Mouse (Mus musculus) gastrocnemius, postnatal 10 days (tissue): Measurements from ENCODE around the gene Zfp316. TPM values are rescaled to one million over a fixed set of nuclear protein-coding genes. Genes with fewer than 3 reads are reported as not detected.

Experiments
- DNase-seq: peaks from one replicate; pipeline ENCODE4 v3.0.0; 2021; ENCODE audit warnings: mixed read lengths
- long read RNA-seq, 2 experiments: library from polyadenylated mRNA; stranded (forward); transcript quantifications; one replicate each; pipeline ENCODE4 v2.0.0; 2021
- total RNA-seq, 2 experiments: library from RNA; stranded (reverse); gene quantifications; 2 replicates each; pipeline ENCODE4 v1.2.3; 2021

Zfp316 gene
- total RNA-seq = 1 to 10 TPM; 4.4 to 4.5 TPM
- long read RNA-seq, experiment 1, full-length matches to known transcripts = 1 of 1 reads
- long read RNA-seq, experiment 1, partial matches to known transcripts = 0 of 1 reads
- long read RNA-seq, experiment 1, other reads (novel, unspliced or antisense) = 0 of 1 reads
- long read RNA-seq, experiment 2 = 0 reads

DNA sequence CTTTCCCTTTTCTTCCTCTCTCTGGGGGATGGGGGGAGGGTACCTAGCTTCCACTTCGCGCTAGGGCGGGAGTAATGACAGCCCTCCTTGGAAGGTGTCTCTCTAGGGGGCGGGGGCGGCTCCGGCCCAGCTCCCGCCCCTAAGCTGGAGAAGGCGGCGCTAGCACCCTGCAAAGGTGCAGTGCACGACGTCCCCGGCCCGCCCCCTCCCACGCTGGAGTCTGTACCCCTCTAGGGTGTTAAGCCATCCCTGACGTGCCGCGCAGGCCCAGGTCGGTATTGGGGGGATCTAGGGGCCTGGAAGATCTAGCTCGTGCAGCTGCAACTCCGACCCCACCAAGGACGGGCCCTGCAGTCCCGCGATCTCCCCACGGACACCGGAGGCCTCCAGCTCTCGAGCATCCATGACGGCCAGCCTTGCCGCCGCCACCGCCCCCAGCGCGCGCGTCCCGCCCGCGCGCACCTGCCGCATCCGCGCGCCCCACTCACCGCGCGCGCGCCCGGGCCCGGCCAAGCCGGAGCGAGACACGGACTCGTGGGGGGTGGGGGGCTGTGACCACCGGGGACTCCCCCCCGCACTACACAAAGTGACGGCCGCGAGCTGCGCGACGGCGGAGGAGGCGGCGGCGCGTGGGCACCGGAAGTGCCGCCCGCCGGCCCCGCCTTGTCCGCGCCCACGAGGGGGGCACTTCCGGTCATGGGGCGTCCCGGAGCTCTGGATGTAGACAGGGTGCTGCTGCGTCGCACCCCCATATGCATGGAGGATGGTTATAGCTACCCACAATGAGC lies at the start of gene Zfp316:
Gene Zfp316 (minus strand): TSS at position 660 of the 788 bp plus-strand sequence.
- peak; percentile 73 for DNase-seq

DNA sequence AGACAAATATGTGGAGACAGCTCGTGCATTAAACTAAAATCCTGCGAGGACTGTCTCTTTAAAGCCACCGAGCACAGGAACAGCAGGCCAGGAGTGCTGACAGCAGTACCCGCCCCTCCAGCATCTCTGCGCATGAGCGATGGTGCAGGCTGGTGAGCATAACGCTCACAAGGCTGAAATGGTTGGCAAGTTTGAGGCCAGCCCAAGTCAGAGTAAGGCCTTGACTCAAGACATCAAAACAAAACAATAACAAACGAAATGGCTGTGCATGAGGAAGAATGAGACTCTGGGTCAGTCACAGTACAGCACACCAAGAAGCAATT lies 47.4 kb upstream of the Zfp316 start:
- no peak for DNase-seq

DNA sequence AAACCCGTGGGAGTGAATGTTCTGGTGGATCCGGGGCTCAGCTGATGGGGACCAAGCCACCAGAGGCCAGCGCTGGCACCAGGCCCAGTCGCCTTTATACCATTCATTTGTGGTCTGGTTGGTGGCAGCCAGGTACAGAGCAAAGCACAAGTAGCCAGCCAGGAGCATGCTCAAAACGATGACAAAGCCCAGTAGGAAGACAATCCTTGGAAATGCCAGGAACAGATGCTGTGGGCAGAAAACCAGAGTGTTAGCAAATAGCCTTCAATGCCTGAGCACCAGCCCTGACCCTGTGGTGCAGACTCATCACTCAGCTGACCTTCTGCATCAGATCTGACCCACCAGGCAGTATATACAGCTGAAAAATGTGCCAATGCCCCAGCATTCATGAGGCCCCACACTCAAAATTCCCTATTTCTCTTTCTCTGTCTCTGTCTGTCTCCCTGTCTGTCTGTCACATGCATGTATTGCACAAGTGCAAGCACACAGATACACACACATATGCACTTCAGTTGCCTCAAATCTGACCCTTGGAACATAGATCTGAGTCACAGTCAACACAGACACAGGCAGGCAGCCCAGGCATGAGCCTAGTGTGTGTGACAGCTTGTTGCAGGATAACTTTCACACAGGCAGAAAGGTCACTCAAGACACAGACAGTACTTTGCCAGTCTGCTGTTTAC lies 46.9 kb upstream of the Zfp316 start:
- DNase-seq = no peak

DNA sequence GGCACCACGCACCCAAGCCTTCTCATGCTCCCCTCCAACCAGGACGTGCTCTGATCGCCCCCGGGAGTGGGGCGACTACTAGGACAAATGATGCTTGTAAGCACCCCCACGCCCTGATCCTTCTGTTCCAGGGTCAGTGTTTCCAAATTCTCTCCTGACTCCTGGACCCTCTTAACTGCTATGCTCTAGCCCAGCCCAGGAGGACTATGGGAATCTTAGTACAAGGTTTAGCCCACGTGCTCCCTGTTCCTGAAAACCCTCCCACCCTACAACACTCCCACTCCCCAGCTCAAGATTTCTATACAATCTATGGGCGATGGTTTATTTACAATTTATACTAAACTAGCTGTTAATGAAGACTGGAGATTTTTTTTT lies 45.7 kb upstream of the Zfp316 start:
- DNase-seq = no peak

DNA sequence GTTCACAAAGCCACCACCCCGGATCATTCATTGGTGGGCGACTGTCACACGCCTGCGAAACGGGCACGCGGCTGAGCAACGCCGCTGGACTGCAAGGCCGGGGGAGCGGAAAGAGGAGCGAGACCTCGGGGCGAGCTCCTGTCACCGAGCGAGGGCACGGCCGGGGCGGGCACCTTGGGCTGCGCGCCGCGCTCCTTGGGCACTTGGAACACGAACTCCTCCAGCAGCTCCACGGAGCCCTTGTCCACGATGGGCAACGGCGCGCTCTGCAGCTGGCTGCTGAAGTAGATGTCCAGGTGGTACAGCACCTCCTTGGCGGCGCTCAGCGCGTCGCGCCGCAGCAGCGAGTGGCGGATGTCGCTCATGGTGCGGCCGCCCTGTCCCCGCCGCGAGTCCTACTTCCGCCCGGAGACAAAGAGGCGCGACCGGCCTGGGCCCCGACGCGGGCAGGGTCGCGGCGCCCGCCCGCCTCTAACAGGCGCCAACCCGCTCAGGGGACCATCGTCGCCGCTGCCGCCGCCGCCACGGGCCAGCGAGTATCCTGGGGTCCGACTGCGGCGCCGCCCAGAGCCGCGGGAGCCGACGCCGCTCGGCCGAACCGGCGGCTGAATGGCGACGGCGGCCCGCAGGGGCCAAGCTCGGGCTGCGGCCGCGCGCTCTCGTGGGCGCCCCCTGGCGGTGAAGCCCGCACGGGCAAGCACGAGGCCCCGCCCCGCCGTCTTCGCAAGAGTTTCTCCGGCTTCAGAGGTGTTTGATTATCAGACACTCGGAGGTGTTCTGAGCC lies 45.1 kb upstream of the Zfp316 start, which contains the start of gene E130309D02Rik:
Gene E130309D02Rik (minus strand): TSS at position 631 of the 784 bp plus-strand sequence.
- DNase-seq = peak; percentile 96

DNA sequence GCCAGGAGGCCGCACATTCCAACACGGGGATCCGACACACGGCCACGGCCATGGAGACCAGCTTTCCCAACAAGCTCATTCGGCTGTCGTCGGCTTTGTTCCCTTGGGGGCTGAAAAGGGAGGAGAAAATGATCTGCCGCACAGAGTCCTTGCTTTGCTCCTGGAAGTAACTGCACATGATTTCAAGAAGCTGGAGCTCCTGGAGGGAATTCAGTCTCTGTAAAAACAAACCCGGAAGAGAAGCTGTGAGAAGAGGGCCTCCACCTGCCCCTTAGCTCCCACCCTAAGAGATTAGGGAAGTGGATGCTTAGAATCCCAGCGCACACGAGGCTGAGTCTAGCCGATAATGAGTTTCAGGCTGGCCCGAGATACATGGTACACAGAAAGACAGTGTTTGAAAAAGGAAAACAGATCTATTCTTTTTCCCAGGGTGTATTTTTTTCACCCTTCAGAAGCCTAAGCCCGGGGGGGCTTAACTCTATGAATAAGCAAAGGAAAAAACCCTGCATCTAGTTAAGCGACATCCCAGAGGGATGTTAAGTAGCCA lies 44.4 kb upstream of the Zfp316 start:
- no peak for DNase-seq

DNA sequence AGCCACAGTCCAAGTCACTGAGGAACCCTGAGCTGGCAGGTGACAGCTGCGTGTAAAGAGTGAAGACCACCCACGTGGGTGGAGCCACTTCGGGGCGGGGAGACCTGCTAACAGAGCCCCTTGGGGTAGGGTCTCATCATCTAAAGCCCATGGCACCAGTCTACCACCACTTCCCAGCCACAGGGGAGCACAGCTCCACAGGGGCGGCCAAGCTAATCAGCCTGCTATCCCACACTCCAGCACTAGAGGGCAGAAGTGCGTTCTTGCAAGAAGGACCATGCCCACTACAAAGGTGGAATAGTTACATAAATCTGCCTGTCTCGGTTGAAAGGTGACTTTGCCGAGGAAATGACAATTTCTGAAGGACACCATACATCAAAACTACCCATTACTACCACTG lies 42.1 kb upstream of the Zfp316 start:
- DNase-seq = peak; percentile 81

DNA sequence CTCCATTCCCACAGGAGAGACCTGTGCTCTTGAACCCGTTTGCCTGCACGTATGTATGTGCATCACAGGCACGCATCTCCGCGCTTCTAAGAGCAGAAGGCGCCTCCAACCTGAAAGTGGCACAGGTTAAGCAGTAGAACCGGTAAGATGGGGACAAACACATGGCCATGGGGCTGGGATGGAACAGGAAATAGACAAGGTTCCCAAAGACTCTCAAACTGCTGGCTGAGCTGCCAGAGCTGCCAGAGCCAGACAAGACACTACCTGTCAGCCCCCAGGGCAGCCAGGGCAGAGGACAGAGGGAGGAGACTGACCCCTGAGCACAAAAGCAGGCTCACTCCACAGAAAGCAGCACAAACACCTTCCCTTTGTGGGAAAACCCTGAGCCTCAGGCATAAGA lies 40.1 kb upstream of the Zfp316 start:
- DNase-seq = no peak

GRCm38 (mm10) chr5:143308825-143309224 lies 39.0 kb upstream of the Zfp316 start:
- DNase-seq = no peak

- DNase-seq = no peak
Measured at GRCm38 (mm10) chr5:143304251-143304650, 34.4 kb upstream of the Zfp316 start.

DNA sequence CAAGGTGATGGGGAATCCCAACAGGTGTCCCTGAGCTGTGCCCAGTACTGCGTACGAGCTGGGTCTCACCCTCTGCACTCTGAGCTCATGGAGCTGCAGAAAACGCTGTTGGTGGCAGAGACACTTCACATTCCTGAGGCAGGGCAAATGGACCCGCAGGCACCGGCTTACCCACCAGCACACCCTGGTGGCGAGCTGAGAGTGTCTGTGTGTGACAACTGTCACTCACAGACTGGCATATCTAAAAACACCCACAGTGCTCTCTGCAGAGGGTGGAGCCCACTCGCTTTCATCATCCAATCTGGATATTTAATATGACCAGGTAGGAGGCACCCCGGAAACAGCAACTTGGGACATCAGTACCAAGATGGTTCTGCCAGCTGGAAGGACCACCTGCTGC lies 31.5 kb upstream of the Zfp316 start:
- DNase-seq = no peak

DNA sequence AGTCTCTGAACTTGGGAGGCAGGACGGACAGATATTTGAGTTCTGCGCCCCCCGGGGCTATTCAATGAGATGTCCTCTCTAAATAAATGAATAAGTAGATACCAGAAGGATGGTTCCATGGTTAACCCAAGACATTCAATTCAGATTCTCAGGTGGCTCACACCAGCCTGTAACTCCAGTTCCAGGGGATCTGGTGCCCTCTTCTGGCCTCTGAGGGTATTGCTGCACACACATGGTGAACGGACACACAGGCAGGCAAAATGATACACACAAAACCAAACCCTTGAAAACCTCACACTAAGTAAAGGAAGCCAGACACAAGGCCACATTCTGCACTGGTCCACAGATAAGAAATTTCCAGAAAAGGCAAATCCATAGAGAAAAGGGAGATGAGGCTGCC lies 29.9 kb upstream of the Zfp316 start:
- peak; percentile 45 for DNase-seq

DNA sequence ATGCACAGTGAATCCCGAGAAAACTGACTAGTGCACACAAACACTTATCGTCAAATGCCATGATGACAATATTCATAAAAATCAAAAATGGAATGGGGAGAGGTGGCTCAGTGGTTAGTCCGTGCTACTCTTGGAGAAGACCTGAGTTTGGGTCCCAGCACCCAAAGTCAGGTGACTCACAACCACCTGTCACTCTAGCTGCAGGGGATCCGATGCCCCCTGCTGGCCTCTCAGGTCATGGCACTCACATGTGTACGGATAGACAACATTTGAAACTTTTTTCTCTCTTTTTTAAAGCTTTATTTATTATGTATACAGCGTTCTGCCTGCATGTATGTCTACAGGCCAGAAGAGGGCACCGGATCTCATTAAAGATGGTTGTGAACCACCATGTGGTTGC lies 28.6 kb upstream of the Zfp316 start:
- no peak for DNase-seq

GRCm38 (mm10) chr5:143297986-143298385 lies 28.2 kb upstream of the Zfp316 start:
- no peak for DNase-seq

GRCm38 (mm10) chr5:143295330-143295729 lies 25.5 kb upstream of the Zfp316 start:
- DNase-seq = no peak

DNA sequence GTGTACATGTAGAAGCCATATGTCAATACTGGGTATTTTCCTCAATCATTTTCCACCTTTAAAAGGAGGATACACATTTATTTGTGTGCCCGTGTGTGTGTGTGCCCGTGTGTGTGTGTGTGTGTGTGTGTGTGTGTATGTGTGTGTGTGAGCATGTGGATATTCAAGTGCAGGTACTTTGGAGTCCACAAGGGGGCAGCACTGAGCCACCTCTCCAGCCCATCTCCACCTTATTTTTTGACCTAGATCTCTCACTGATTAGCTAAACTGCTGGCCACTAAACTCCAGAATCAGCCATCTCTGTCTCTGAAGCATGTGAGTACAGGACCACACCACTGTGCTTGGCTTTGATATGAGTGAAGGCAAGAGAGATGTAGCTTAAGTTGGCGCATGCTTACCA lies 25.0 kb upstream of the Zfp316 start:
- no peak for DNase-seq

GRCm38 (mm10) chr5:143293404-143293803 lies 23.6 kb upstream of the Zfp316 start, which contains the start of gene Zfp853:
Zfp853 (minus strand) TSS chr5:143293623.
- peak; percentile 16 for DNase-seq

DNA sequence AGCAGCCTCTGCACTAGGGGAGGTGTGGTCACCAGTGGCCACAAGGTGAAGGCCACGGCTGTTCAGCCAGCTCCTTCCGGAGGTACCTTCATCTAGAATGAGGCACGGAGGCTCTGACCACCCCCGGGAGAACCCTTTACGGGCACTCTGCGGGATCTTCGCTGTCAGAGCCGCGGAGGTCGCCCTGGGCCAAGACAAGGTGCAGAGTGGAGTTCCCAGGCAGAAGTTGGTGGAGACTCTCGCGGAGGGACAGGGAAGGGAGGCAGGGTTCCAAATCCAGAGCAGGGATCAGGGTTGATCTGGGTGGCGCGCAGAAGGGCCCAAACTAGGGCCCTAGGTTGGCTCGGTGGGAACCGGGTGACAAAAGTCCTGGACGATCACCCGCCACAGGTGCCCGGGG lies 23.1 kb upstream of the Zfp316 start:
- no peak for DNase-seq

DNA sequence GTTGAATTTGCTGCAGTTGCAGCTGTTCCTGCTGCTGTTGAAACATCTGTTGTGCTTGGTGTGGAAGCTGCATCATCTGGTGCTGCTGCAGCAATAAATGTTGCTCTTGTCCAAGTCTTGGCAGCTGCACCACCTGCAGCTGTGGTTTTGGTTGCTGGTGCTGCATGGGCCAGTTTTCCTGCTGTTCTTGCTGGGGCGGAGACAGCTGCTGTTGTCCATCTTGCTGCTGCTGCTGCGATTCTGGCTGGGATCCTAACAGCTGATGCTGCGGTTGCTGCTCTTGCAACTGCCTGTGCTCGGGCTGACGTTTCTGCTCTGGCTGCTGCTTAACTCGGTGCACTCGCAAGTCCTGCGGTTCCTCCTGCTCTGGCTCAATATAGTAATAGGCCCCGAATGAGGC lies 19.5 kb upstream of the Zfp316 start:
- no peak for DNase-seq

DNA sequence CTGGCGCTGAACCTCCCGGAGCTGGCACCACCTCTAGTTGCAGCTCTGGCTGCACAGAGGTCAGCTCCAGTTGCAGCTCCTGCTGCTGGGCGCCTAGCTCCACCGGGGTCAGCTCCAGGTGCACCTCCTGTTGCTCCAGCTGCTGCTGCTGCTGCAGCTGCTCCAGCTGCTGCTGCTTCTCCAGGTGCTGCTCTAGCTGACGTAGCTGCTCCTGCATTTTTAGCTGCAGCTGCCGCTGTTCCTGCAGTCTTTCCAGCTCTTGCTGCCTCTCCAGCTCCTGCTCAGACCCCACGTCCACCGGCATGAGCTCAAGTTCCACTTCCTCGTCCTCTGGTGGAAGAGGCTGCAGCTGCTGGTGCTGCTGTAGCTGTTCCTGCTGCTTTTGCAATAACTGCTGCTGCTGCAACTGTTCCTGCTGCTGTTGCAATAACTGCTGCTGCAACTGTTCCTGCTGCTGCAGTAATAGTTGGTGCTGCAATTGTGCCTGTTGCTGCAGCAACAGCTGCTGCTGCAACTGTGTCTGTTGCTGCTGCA lies 18.6 kb upstream of the Zfp316 start:
- DNase-seq = no peak

GRCm38 (mm10) chr5:143287774-143288328 lies 18.0 kb upstream of the Zfp316 start:
- no peak for DNase-seq

DNA sequence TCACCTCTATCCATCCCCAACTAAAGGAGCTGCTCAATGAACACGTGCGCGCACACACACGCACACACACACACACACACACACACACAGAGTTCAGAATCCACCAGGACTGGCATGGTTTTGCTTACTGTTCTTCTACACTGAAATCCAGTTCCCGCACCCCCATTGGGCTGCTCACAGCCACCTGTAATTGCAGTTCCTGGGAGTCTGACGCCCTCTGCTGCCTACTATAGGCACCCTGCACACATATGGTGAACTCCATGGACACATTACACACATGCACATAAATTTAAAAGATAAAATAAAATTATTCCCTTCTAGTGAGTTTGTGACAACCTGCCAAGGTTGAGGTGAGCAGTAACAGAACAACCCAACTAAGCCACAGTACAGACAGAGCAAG lies 14.9 kb upstream of the Zfp316 start:
- no peak for DNase-seq
